Mouse (Mus musculus): ENCODE data around the gene Il17rc. TPM values are rescaled to one million over a fixed set of nuclear protein-coding genes. Genes with fewer than 3 reads are reported as not detected.

Il17rc gene
- polyA plus RNA-seq, 1 experiment, result 10.9 TPM

- no peak overlapping the region for H3K4me3 ChIP-seq (ENCODE audit: extremely low read depth, insufficient read depth, insufficient read length)
- no peak for DNase-seq (ENCODE audit: low read depth in 1 of 2, low spot score in 2 of 2)
- H3K27ac ChIP-seq (ENCODE audit: insufficient read depth, low read length), result no peak overlapping the region
- peaks cover 4% of the 10 kb centered on the region; the same call in 1 of the 2 replicates for H3K4me1 ChIP-seq (ENCODE audit: control insufficient read depth, insufficient read depth, insufficient read length)
- no peaks in the 10 kb centered on the region for H3K27me3 ChIP-seq (ENCODE audit: control insufficient read depth, insufficient read depth, low read length)
- 65% methylated on average over 3 of the region's 3 CpGs for WGBS
- no peak for TF ChIP-seq POLR2A (IDR thresholded peaks at IDR 0.05; ENCODE audit: low read depth, low read length)
- no peak for TF ChIP-seq CTCF (IDR thresholded peaks at IDR 0.05; ENCODE audit: extremely low read depth, insufficient read depth, insufficient read length, insufficient replicate concordance)
- no peaks in the 10 kb centered on the region for H3K36me3 ChIP-seq (ENCODE audit: control insufficient read depth, insufficient read depth, low read length)
Observed at GRCm38 (mm10) chr6:113468512-113468911, 2.7 kb upstream of the Il17rc start.

GRCm38 (mm10) chr6:113469021-113469420, 2.2 kb upstream of the Il17rc start:
- no peaks in the 10 kb centered on the region for H3K36me3 ChIP-seq (ENCODE audit: control insufficient read depth, insufficient read depth, low read length)
- H3K4me1 ChIP-seq (ENCODE audit: control insufficient read depth, insufficient read depth, insufficient read length), result peaks cover 4% of the 10 kb centered on the region; the same call in 1 of the 2 replicates
- DNase-seq (ENCODE audit: low read depth in 1 of 2, low spot score in 2 of 2), result peak; percentile 59 to 66
- H3K27me3 ChIP-seq (ENCODE audit: control insufficient read depth, insufficient read depth, low read length), result no peaks in the 10 kb centered on the region
- no peak overlapping the region for H3K27ac ChIP-seq (ENCODE audit: insufficient read depth, low read length)
- WGBS, result 9% methylated on average over 9 of the region's 9 CpGs
- TF ChIP-seq POLR2A (IDR thresholded peaks at IDR 0.05; ENCODE audit: low read depth, low read length) (no peak), CTCF (IDR thresholded peaks at IDR 0.05; ENCODE audit: extremely low read depth, insufficient read depth, insufficient read length, insufficient replicate concordance) (peak; percentile 66; the same call in 1 of the 2 replicates)
- peak overlapping the region; percentile 44 for H3K4me3 ChIP-seq (ENCODE audit: extremely low read depth, insufficient read depth, insufficient read length)

- 12% methylated on average over 31 of the region's 31 CpGs for WGBS
- DNase-seq (ENCODE audit: low read depth in 1 of 2, low spot score in 2 of 2), result peak in 1 of 2 experiments; percentile 64
- Histone ChIP-seq H3K4me1 (ENCODE audit: control insufficient read depth, insufficient read depth, insufficient read length) (peaks cover 4% of the 10 kb centered on the region; the same call in 1 of the 2 replicates), H3K36me3 (ENCODE audit: control insufficient read depth, insufficient read depth, low read length) (no peaks in the 10 kb centered on the region), H3K4me3 (ENCODE audit: extremely low read depth, insufficient read depth, insufficient read length) (peak overlapping the region; percentile 44), H3K27me3 (ENCODE audit: control insufficient read depth, insufficient read depth, low read length) (no peaks in the 10 kb centered on the region), H3K27ac (ENCODE audit: insufficient read depth, low read length) (no peak overlapping the region)
- peak; percentile 79 for TF ChIP-seq CTCF (IDR thresholded peaks at IDR 0.05; ENCODE audit: extremely low read depth, insufficient read depth, insufficient read length, insufficient replicate concordance)
- no peak for TF ChIP-seq POLR2A (IDR thresholded peaks at IDR 0.05; ENCODE audit: low read depth, low read length)
Observed at GRCm38 (mm10) chr6:113469432-113469831, 1.8 kb upstream of the Il17rc start.

- H3K36me3 ChIP-seq (ENCODE audit: control insufficient read depth, insufficient read depth, low read length), result no peaks in the 10 kb centered on the region
- no peak overlapping the region for H3K4me3 ChIP-seq (ENCODE audit: extremely low read depth, insufficient read depth, insufficient read length)
- 80% methylated on average over 10 of the region's 10 CpGs for WGBS
- no peak overlapping the region for H3K27ac ChIP-seq (ENCODE audit: insufficient read depth, low read length)
- DNase-seq (ENCODE audit: low read depth in 1 of 2, low spot score in 2 of 2), result no peak
- H3K27me3 ChIP-seq (ENCODE audit: control insufficient read depth, insufficient read depth, low read length), result no peaks in the 10 kb centered on the region
- no peak for TF ChIP-seq POLR2A (IDR thresholded peaks at IDR 0.05; ENCODE audit: low read depth, low read length)
- TF ChIP-seq CTCF (IDR thresholded peaks at IDR 0.05; ENCODE audit: extremely low read depth, insufficient read depth, insufficient read length, insufficient replicate concordance), result no peak
- peaks cover 4% of the 10 kb centered on the region; the same call in 1 of the 2 replicates for H3K4me1 ChIP-seq (ENCODE audit: control insufficient read depth, insufficient read depth, insufficient read length)
Observed at GRCm38 (mm10) chr6:113472061-113472460, 834 bp downstream of the Il17rc start.

- H3K36me3 ChIP-seq (ENCODE audit: control insufficient read depth, insufficient read depth, low read length), result no peaks in the 10 kb centered on the region
- H3K27ac ChIP-seq (ENCODE audit: insufficient read depth, low read length), result no peak overlapping the region
- H3K27me3 ChIP-seq (ENCODE audit: control insufficient read depth, insufficient read depth, low read length), result no peaks in the 10 kb centered on the region
- DNase-seq (ENCODE audit: low read depth in 1 of 2, low spot score in 2 of 2), result no peak
- 58% methylated on average over 2 of the region's 2 CpGs for WGBS
- TF ChIP-seq POLR2A (IDR thresholded peaks at IDR 0.05; ENCODE audit: low read depth, low read length) (no peak), CTCF (IDR thresholded peaks at IDR 0.05; ENCODE audit: extremely low read depth, insufficient read depth, insufficient read length, insufficient replicate concordance) (no peak)
- H3K4me3 ChIP-seq (ENCODE audit: extremely low read depth, insufficient read depth, insufficient read length), result no peak overlapping the region
- H3K4me1 ChIP-seq (ENCODE audit: control insufficient read depth, insufficient read depth, insufficient read length), result peaks cover 4% of the 10 kb centered on the region; the same call in 1 of the 2 replicates
Observed at GRCm38 (mm10) chr6:113473246-113473645, 2.0 kb downstream of the Il17rc start.

- no peak overlapping the region for H3K4me3 ChIP-seq (ENCODE audit: extremely low read depth, insufficient read depth, insufficient read length)
- no peak for TF ChIP-seq POLR2A (IDR thresholded peaks at IDR 0.05; ENCODE audit: low read depth, low read length)
- TF ChIP-seq CTCF (IDR thresholded peaks at IDR 0.05; ENCODE audit: extremely low read depth, insufficient read depth, insufficient read length, insufficient replicate concordance), result no peak
- 83% methylated on average over 6 of the region's 6 CpGs for WGBS
Observed at GRCm38 (mm10) chr6:113473715-113474114, 2.5 kb downstream of the Il17rc start.

GRCm38 (mm10) chr6:113477353-113477752, 6.1 kb downstream of the Il17rc start:
- H3K4me3 ChIP-seq (ENCODE audit: extremely low read depth, insufficient read depth, insufficient read length), result no peak overlapping the region
- H3K4me1 ChIP-seq (ENCODE audit: control insufficient read depth, insufficient read depth, insufficient read length), result peaks cover 3% of the 10 kb centered on the region; the same call in 1 of the 2 replicates
- WGBS, result 67% methylated on average over 7 of the region's 7 CpGs
- no peaks in the 10 kb centered on the region for H3K36me3 ChIP-seq (ENCODE audit: control insufficient read depth, insufficient read depth, low read length)
- TF ChIP-seq CTCF (IDR thresholded peaks at IDR 0.05; ENCODE audit: extremely low read depth, insufficient read depth, insufficient read length, insufficient replicate concordance), result no peak
- no peak for TF ChIP-seq POLR2A (IDR thresholded peaks at IDR 0.05; ENCODE audit: low read depth, low read length)
- no peak for DNase-seq (ENCODE audit: low read depth in 1 of 2, low spot score in 2 of 2)
- H3K27me3 ChIP-seq (ENCODE audit: control insufficient read depth, insufficient read depth, low read length), result no peaks in the 10 kb centered on the region
- H3K27ac ChIP-seq (ENCODE audit: insufficient read depth, low read length), result no peak overlapping the region

More at GRCm38 (mm10) chr6:113473715-113474114, 2.5 kb downstream of the Il17rc start:
- peaks cover 4% of the 10 kb centered on the region; the same call in 1 of the 2 replicates for H3K4me1 ChIP-seq (ENCODE audit: control insufficient read depth, insufficient read depth, insufficient read length)
- no peaks in the 10 kb centered on the region for H3K36me3 ChIP-seq (ENCODE audit: control insufficient read depth, insufficient read depth, low read length)
- no peak overlapping the region for H3K27ac ChIP-seq (ENCODE audit: insufficient read depth, low read length)
- no peaks in the 10 kb centered on the region for H3K27me3 ChIP-seq (ENCODE audit: control insufficient read depth, insufficient read depth, low read length)
- DNase-seq (ENCODE audit: low read depth in 1 of 2, low spot score in 2 of 2), result no peak
